Mouse (Mus musculus) small intestine, adult 2 months (tissue): ENCODE data around the gene Tmem189. TPM values are rescaled to one million over a fixed set of nuclear protein-coding genes. Genes with fewer than 3 reads are reported as not detected.
"Not testable (repeated sequence)": the region's sequence is repeated elsewhere in the genome, so short reads cannot be mapped to it uniquely, and the experiment has no call there.

Experiments
- H3K27ac ChIP-seq: fragments of 200-500 bp; 2 replicates; pipeline ENCODE4 v1.5.1; 2012; ENCODE audit warnings: low read depth, low read length, control low read depth, inconsistent platforms; ENCODE audit not compliant: insufficient read depth
- H3K27me3 ChIP-seq: fragments of 200-500 bp; 2 replicates; pipeline ENCODE4 v1.6.1; 2012; ENCODE audit warnings: mild to moderate bottlenecking, moderate library complexity, low read length, inconsistent platforms; ENCODE audit not compliant: control insufficient read depth, insufficient read depth
- H3K36me3 ChIP-seq: fragments of 200-500 bp; 2 replicates; pipeline ENCODE4 v1.6.1; 2012; ENCODE audit warnings: mild to moderate bottlenecking, low read length, control low read depth, inconsistent platforms; ENCODE audit not compliant: control insufficient read depth, insufficient read depth
- H3K4me1 ChIP-seq: fragments of 200-500 bp; 2 replicates; pipeline ENCODE4 v1.6.1; 2012; ENCODE audit warnings: low read length, inconsistent platforms, mixed read lengths; ENCODE audit not compliant: control insufficient read depth, insufficient read depth, insufficient read length
- H3K4me3 ChIP-seq: fragments of 200-500 bp; 2 replicates; pipeline ENCODE4 v1.5.1; 2012; ENCODE audit warnings: low read depth, mild to moderate bottlenecking, control low read depth, inconsistent platforms, low read length, moderate library complexity
- CTCF ChIP-seq: fragments of 200-500 bp; IDR thresholded peaks from 2 replicates; pipeline ENCODE4 v1.5.1; 2012; ENCODE audit warnings: low read depth, mild to moderate bottlenecking, control low read depth, inconsistent platforms, low read length, moderate library complexity, mixed read lengths; ENCODE audit not compliant: insufficient replicate concordance, insufficient read length; ENCODE audit errors: extremely low read depth
- POLR2A ChIP-seq: fragments of 200-500 bp; IDR thresholded peaks from 2 replicates; pipeline ENCODE4 v1.6.1; 2012; ENCODE audit warnings: low read depth, mild to moderate bottlenecking, control low read depth, inconsistent platforms, low read length, moderate library complexity
- whole genome bisulfite sequencing: fragments of 180-500 bp; shearing (Covaris S2); methylation state at CpG from one replicate; pipeline ENCODE4 v1.1.7; 2018; 5-methylcytosine and 5-hydroxymethylcytosine counted together
- polyA plus RNA-seq: library from polyadenylated mRNA; depleted of rRNA; stranded (reverse); fragments of >200 nt; gene quantifications from 2 replicates; pipeline ENCODE4 v1.2.3, GENCODE M21; 2012

Gene Tmem189
- polyA plus RNA-seq, 1 experiment: 28.0 TPM

GRCm38 (mm10) chr2:167622352-167622751 is 67.3 kb downstream of the Tmem189 start:
- peaks cover 16% of the 10 kb centered on the region for H3K4me1 ChIP-seq
- H3K36me3 ChIP-seq: peaks cover 14% of the 10 kb centered on the region
- H3K27ac ChIP-seq: no peak overlapping the region
- H3K27me3 ChIP-seq: no peaks in the 10 kb centered on the region
- TF ChIP-seq CTCF: no peak
- TF ChIP-seq POLR2A: no peak
- WGBS: 77% methylated on average over 13 of the region's 13 CpGs
- no peak overlapping the region for H3K4me3 ChIP-seq

GRCm38 (mm10) chr2:167621255-167622087 is 68.2 kb downstream of the Tmem189 start:
- no peaks in the 10 kb centered on the region for H3K27me3 ChIP-seq
- 75% methylated on average over 9 of the region's 9 CpGs for WGBS
- H3K4me1 ChIP-seq: peaks cover 16% of the 10 kb centered on the region
- H3K27ac ChIP-seq: no peak overlapping the region
- H3K36me3 ChIP-seq: peaks cover 18% of the 10 kb centered on the region
- TF ChIP-seq POLR2A (no peak), CTCF (no peak)
- no peak overlapping the region for H3K4me3 ChIP-seq

GRCm38 (mm10) chr2:167617472-167617871 is 72.2 kb downstream of the Tmem189 start:
- Histone ChIP-seq H3K27me3 (no peaks in the 10 kb centered on the region), H3K4me1 (peaks cover 9% of the 10 kb centered on the region), H3K4me3 (no peak overlapping the region), H3K36me3 (peaks cover 38% of the 10 kb centered on the region), H3K27ac (no peak overlapping the region)
- WGBS: 76% methylated on average over 4 of the region's 4 CpGs
- TF ChIP-seq POLR2A: no peak
- no peak for TF ChIP-seq CTCF

- Histone ChIP-seq H3K27me3 (no peaks in the 10 kb centered on the region), H3K36me3 (peaks cover 43% of the 10 kb centered on the region), H3K4me3 (no peak overlapping the region), H3K4me1 (peaks cover 5% of the 10 kb centered on the region), H3K27ac (no peak overlapping the region)
- TF ChIP-seq POLR2A (no peak), CTCF (no peak)
- WGBS: 89% methylated on average over 3 of the region's 3 CpGs
Measured at GRCm38 (mm10) chr2:167617034-167617433, 72.6 kb downstream of the Tmem189 start.

GRCm38 (mm10) chr2:167613335-167613734 is 76.3 kb downstream of the Tmem189 start:
- H3K36me3 ChIP-seq: peaks cover 60% of the 10 kb centered on the region
- not testable (repeated sequence) for H3K4me3 ChIP-seq, H3K27ac ChIP-seq, H3K4me1 ChIP-seq, H3K27me3 ChIP-seq
- WGBS: 97% methylated on average over 7 of the region's 7 CpGs

- H3K27ac ChIP-seq: no peak overlapping the region
- no peaks in the 10 kb centered on the region; the same call in 1 of the 2 replicates for H3K4me1 ChIP-seq
- H3K36me3 ChIP-seq: peaks cover 52% of the 10 kb centered on the region
- H3K27me3 ChIP-seq: no peaks in the 10 kb centered on the region
- TF ChIP-seq CTCF: no peak
- TF ChIP-seq POLR2A: no peak
- H3K4me3 ChIP-seq: no peak overlapping the region
- whole genome bisulfite sequencing: 91% methylated on average over 14 of the region's 14 CpGs
Measured at GRCm38 (mm10) chr2:167612122-167612521, 77.5 kb downstream of the Tmem189 start.

GRCm38 (mm10) chr2:167611287-167611686 is 78.3 kb downstream of the Tmem189 start:
- no peaks in the 10 kb centered on the region for H3K27me3 ChIP-seq
- 88% methylated on average over 10 of the region's 10 CpGs for whole genome bisulfite sequencing
- no peak overlapping the region for H3K27ac ChIP-seq
- peaks cover 46% of the 10 kb centered on the region for H3K36me3 ChIP-seq
- no peak overlapping the region for H3K4me3 ChIP-seq
- TF ChIP-seq POLR2A (no peak), CTCF (no peak)
- H3K4me1 ChIP-seq: no peaks in the 10 kb centered on the region; the same call in 1 of the 2 replicates

GRCm38 (mm10) chr2:167606745-167607123 is 82.9 kb downstream of the Tmem189 start:
- no peak overlapping the region for H3K4me3 ChIP-seq
- H3K36me3 ChIP-seq: peaks cover 23% of the 10 kb centered on the region
- H3K4me1 ChIP-seq: no peaks in the 10 kb centered on the region; the same call in 1 of the 2 replicates
- 79% methylated on average over 4 of the region's 4 CpGs for WGBS
- TF ChIP-seq CTCF: no peak
- H3K27ac ChIP-seq: no peak overlapping the region
- no peaks in the 10 kb centered on the region for H3K27me3 ChIP-seq
